Mouse (Mus musculus): ENCODE data around the gene Taok2. TPM values are rescaled to one million over a fixed set of nuclear protein-coding genes. Genes with fewer than 3 reads are reported as not detected.

Gene Taok2
- polyA plus RNA-seq (2014; fragmentation: Nextera tagmentation; extraction: Ambion mirVana) = 33.2 and 34.0 TPM in 2 replicates

- DNase-seq (ENCODE audit: low spot score) = peak; percentile 100
- no peaks in the 10 kb centered on the region for H3K9me3 ChIP-seq (ENCODE audit: control insufficient read depth, low read length)
- peak within 1 kb of the TSS; percentile 86 for H3K9ac ChIP-seq (ENCODE audit: low read length)
- H3K4me3 ChIP-seq (ENCODE audit: low read depth, low read length) = peak within 1 kb of the TSS; percentile 85
- H3K4me2 ChIP-seq (ENCODE audit: low read depth) = peak within 1 kb of the TSS; percentile 100
- peaks cover 7% of the 10 kb centered on the region; the same call in 1 of the 2 replicates for H3K36me3 ChIP-seq (ENCODE audit: control insufficient read depth, insufficient read depth, low read length)
- peak; percentile 95 for ATAC-seq (ENCODE audit: insufficient read depth, low FRiP score, low TSS enrichment)
- H3K27me3 ChIP-seq (ENCODE audit: control insufficient read depth, insufficient read depth, low read length) = no peaks in the 10 kb centered on the region
- whole genome bisulfite sequencing = under 1% methylated on average over 56 of the region's 56 CpGs
- H3K27ac ChIP-seq (ENCODE audit: low read depth, low read length) = peak within 1 kb of the TSS; percentile 89
- H3K4me1 ChIP-seq (ENCODE audit: control insufficient read depth, insufficient read depth, low read length) = peaks cover 22% of the 10 kb centered on the region
These were observed at the start of gene Taok2 for GRCm38 (mm10) chr7:126884286-126885164. Gene Taok2, minus strand, starts transcription at chr7:126884703.

GRCm38 (mm10) chr7:126932652-126933051, 48.1 kb upstream of the Taok2 start:
- Histone ChIP-seq H3K36me3 (ENCODE audit: control insufficient read depth, insufficient read depth, low read length) (no peaks in the 10 kb centered on the region; the same call in 1 of the 2 replicates), H3K4me3 (ENCODE audit: low read depth, low read length) (no peak overlapping the region), H3K9me3 (ENCODE audit: control insufficient read depth, low read length) (no peaks in the 10 kb centered on the region), H3K27ac (ENCODE audit: low read depth, low read length) (no peak overlapping the region), H3K27me3 (ENCODE audit: control insufficient read depth, insufficient read depth, low read length) (no peaks in the 10 kb centered on the region), H3K4me2 (ENCODE audit: low read depth) (no peak overlapping the region), H3K4me1 (ENCODE audit: control insufficient read depth, insufficient read depth, low read length) (0 out of 2 replicates have a peak, but pooled peaks cover 3% of the 10 kb centered on the region), H3K9ac (ENCODE audit: low read length) (no peak overlapping the region)
- ATAC-seq (ENCODE audit: insufficient read depth, low FRiP score, low TSS enrichment) (no peak), DNase-seq (ENCODE audit: low spot score) (no peak)
- 93% methylated on average over 2 of the region's 2 CpGs for WGBS

GRCm38 (mm10) chr7:126929046-126929445, 44.5 kb upstream of the Taok2 start:
- Histone ChIP-seq H3K4me2 (ENCODE audit: low read depth) (peak overlapping the region; percentile 97), H3K4me1 (ENCODE audit: control insufficient read depth, insufficient read depth, low read length) (0 out of 2 replicates have a peak, but pooled peaks cover 5% of the 10 kb centered on the region), H3K9ac (ENCODE audit: low read length) (peak overlapping the region; percentile 73), H3K27me3 (ENCODE audit: control insufficient read depth, insufficient read depth, low read length) (no peaks in the 10 kb centered on the region), H3K4me3 (ENCODE audit: low read depth, low read length) (peak overlapping the region; percentile 73), H3K27ac (ENCODE audit: low read depth, low read length) (peak overlapping the region; percentile 36; the same call in 1 of the 2 replicates), H3K36me3 (ENCODE audit: control insufficient read depth, insufficient read depth, low read length) (no peaks in the 10 kb centered on the region), H3K9me3 (ENCODE audit: control insufficient read depth, low read length) (no peaks in the 10 kb centered on the region)
- DNase-seq (ENCODE audit: low spot score) = no peak
- peak; percentile 69 for ATAC-seq (ENCODE audit: insufficient read depth, low FRiP score, low TSS enrichment)
- WGBS = 0% methylated on average over 20 of the region's 27 CpGs

- H3K9ac ChIP-seq (ENCODE audit: low read length) = peak within 1 kb of the TSS; percentile 73
- no peaks in the 10 kb centered on the region for H3K9me3 ChIP-seq (ENCODE audit: control insufficient read depth, low read length)
- WGBS = 5% methylated on average over 56 of the region's 56 CpGs
- H3K27ac ChIP-seq (ENCODE audit: low read depth, low read length) = peak within 1 kb of the TSS; percentile 36; the same call in 1 of the 2 replicates
- H3K36me3 ChIP-seq (ENCODE audit: control insufficient read depth, insufficient read depth, low read length) = no peaks in the 10 kb centered on the region
- peak within 1 kb of the TSS; percentile 97 for H3K4me2 ChIP-seq (ENCODE audit: low read depth)
- ATAC-seq (ENCODE audit: insufficient read depth, low FRiP score, low TSS enrichment) (peak; percentile 90), DNase-seq (ENCODE audit: low spot score) (peak; percentile 94)
- H3K4me3 ChIP-seq (ENCODE audit: low read depth, low read length) = peak within 1 kb of the TSS; percentile 73
- H3K4me1 ChIP-seq (ENCODE audit: control insufficient read depth, insufficient read depth, low read length) = 0 out of 2 replicates have a peak, but pooled peaks cover 5% of the 10 kb centered on the region
- H3K27me3 ChIP-seq (ENCODE audit: control insufficient read depth, insufficient read depth, low read length) = no peaks in the 10 kb centered on the region
These were observed 44.0 kb upstream of the Taok2 start, which contains the start of gene Kctd13 for GRCm38 (mm10) chr7:126928384-126929037. Gene Kctd13, plus strand, starts transcription at chr7:126928879.

- ATAC-seq (ENCODE audit: insufficient read depth, low FRiP score, low TSS enrichment) (no peak), DNase-seq (ENCODE audit: low spot score) (no peak)
- no peaks in the 10 kb centered on the region for H3K9me3 ChIP-seq (ENCODE audit: control insufficient read depth, low read length)
- H3K4me3 ChIP-seq (ENCODE audit: low read depth, low read length) = no peak overlapping the region
- no peak overlapping the region for H3K9ac ChIP-seq (ENCODE audit: low read length)
- peaks cover 10% of the 10 kb centered on the region; the same call in 1 of the 2 replicates for H3K4me1 ChIP-seq (ENCODE audit: control insufficient read depth, insufficient read depth, low read length)
- H3K36me3 ChIP-seq (ENCODE audit: control insufficient read depth, insufficient read depth, low read length) = no peaks in the 10 kb centered on the region
- 52% methylated on average over 3 of the region's 3 CpGs for WGBS
- H3K4me2 ChIP-seq (ENCODE audit: low read depth) = no peak overlapping the region
- no peak overlapping the region for H3K27ac ChIP-seq (ENCODE audit: low read depth, low read length)
- H3K27me3 ChIP-seq (ENCODE audit: control insufficient read depth, insufficient read depth, low read length) = no peaks in the 10 kb centered on the region
These were observed 41.8 kb upstream of the Taok2 start for GRCm38 (mm10) chr7:126926299-126926698.

GRCm38 (mm10) chr7:126923999-126924398, 39.5 kb upstream of the Taok2 start:
- Histone ChIP-seq H3K4me3 (ENCODE audit: low read depth, low read length) (no peak overlapping the region), H3K36me3 (ENCODE audit: control insufficient read depth, insufficient read depth, low read length) (no peaks in the 10 kb centered on the region), H3K9me3 (ENCODE audit: control insufficient read depth, low read length) (no peaks in the 10 kb centered on the region), H3K4me1 (ENCODE audit: control insufficient read depth, insufficient read depth, low read length) (peaks cover 6% of the 10 kb centered on the region; the same call in 1 of the 2 replicates), H3K9ac (ENCODE audit: low read length) (peak overlapping the region; percentile 18; the same call in 1 of the 2 replicates), H3K4me2 (ENCODE audit: low read depth) (no peak overlapping the region), H3K27me3 (ENCODE audit: control insufficient read depth, insufficient read depth, low read length) (no peaks in the 10 kb centered on the region), H3K27ac (ENCODE audit: low read depth, low read length) (0 out of 2 replicates have a peak overlapping the region, but pooled peaks have one; percentile 49)
- no peak for ATAC-seq (ENCODE audit: insufficient read depth, low FRiP score, low TSS enrichment)
- 41% methylated on average over 5 of the region's 5 CpGs for WGBS
- peak; percentile 37 for DNase-seq (ENCODE audit: low spot score)

- Histone ChIP-seq H3K9me3 (ENCODE audit: control insufficient read depth, low read length) (no peaks in the 10 kb centered on the region), H3K9ac (ENCODE audit: low read length) (peak within 1 kb of the TSS; percentile 18), H3K4me1 (ENCODE audit: control insufficient read depth, insufficient read depth, low read length) (peaks cover 6% of the 10 kb centered on the region; the same call in 1 of the 2 replicates), H3K27ac (ENCODE audit: low read depth, low read length) (peak within 1 kb of the TSS; percentile 78), H3K36me3 (ENCODE audit: control insufficient read depth, insufficient read depth, low read length) (no peaks in the 10 kb centered on the region), H3K4me3 (ENCODE audit: low read depth, low read length) (peak within 1 kb of the TSS; percentile 6; the same call in 1 of the 2 replicates), H3K4me2 (ENCODE audit: low read depth) (peak within 1 kb of the TSS; percentile 30), H3K27me3 (ENCODE audit: control insufficient read depth, insufficient read depth, low read length) (no peaks in the 10 kb centered on the region)
- WGBS = 49% methylated on average over 5 of the region's 5 CpGs
- ATAC-seq (ENCODE audit: insufficient read depth, low FRiP score, low TSS enrichment) (peak; percentile 31; the same call in 1 of the 2 replicates), DNase-seq (ENCODE audit: low spot score) (peak; percentile 55)
These were observed 38.1 kb upstream of the Taok2 start, which contains the start of gene Tmem219 for GRCm38 (mm10) chr7:126922624-126923060. Gene Tmem219, minus strand, starts transcription at chr7:126922917.

- no peaks in the 10 kb centered on the region for H3K36me3 ChIP-seq (ENCODE audit: control insufficient read depth, insufficient read depth, low read length)
- peak overlapping the region; percentile 4; the same call in 1 of the 2 replicates for H3K4me3 ChIP-seq (ENCODE audit: low read depth, low read length)
- no peak overlapping the region; the same call in 1 of the 2 replicates for H3K9ac ChIP-seq (ENCODE audit: low read length)
- 78% methylated on average over 2 of the region's 2 CpGs for whole genome bisulfite sequencing
- H3K4me2 ChIP-seq (ENCODE audit: low read depth) = peak overlapping the region; percentile 30; the same call in 1 of the 2 replicates
- H3K27ac ChIP-seq (ENCODE audit: low read depth, low read length) = no peak overlapping the region
- H3K4me1 ChIP-seq (ENCODE audit: control insufficient read depth, insufficient read depth, low read length) = peaks cover 4% of the 10 kb centered on the region; the same call in 1 of the 2 replicates
- no peaks in the 10 kb centered on the region for H3K27me3 ChIP-seq (ENCODE audit: control insufficient read depth, insufficient read depth, low read length)
- DNase-seq (ENCODE audit: low spot score) = no peak
- H3K9me3 ChIP-seq (ENCODE audit: control insufficient read depth, low read length) = no peaks in the 10 kb centered on the region
- no peak for ATAC-seq (ENCODE audit: insufficient read depth, low FRiP score, low TSS enrichment)
These were observed 37.1 kb upstream of the Taok2 start for GRCm38 (mm10) chr7:126921563-126921962.

All from neural tube, embryonic 11.5 days (tissue).